Mouse (Mus musculus): ENCODE data around the gene Hoxb7. TPM values are rescaled to one million over a fixed set of nuclear protein-coding genes. Genes with fewer than 3 reads are reported as not detected.

Hoxb7 gene
- polyA plus RNA-seq, 1 experiment from 2014 or later: 29.3 TPM

- peak overlapping the region; percentile 60 for H3K27ac ChIP-seq (ENCODE audit: low read depth, low read length)
- H3K36me3 ChIP-seq (ENCODE audit: control insufficient read depth, insufficient read depth, low read length): no peaks in the 10 kb centered on the region
- H3K4me2 ChIP-seq (ENCODE audit: low read length): peak overlapping the region; percentile 62
- H3K4me1 ChIP-seq (ENCODE audit: control insufficient read depth, insufficient read depth, low read depth, low read length): no peaks in the 10 kb centered on the region
- H3K9me3 ChIP-seq (ENCODE audit: control insufficient read depth, low read length): no peaks in the 10 kb centered on the region
- 5% methylated on average over 23 of the region's 23 CpGs for WGBS
- ATAC-seq: no peak
- H3K27me3 ChIP-seq (replicated peaks; ENCODE audit: control insufficient read depth, insufficient read depth, low read length): peaks cover 42% of the 10 kb centered on the region
- peak overlapping the region; percentile 43 for H3K4me3 ChIP-seq (ENCODE audit: low read length)
- H3K9ac ChIP-seq (ENCODE audit: low read depth, low read length): peak overlapping the region; percentile 57
Observed at GRCm38 (mm10) chr11:96302381-96303150, 16.1 kb downstream of the Hoxb7 start.

GRCm38 (mm10) chr11:96303151-96304099 lies 17.0 kb downstream of the Hoxb7 start, which contains the start of gene Hoxb5:
Gene Hoxb5 (plus strand): TSS chr11:96303336.
- Histone ChIP-seq H3K9me3 (ENCODE audit: control insufficient read depth, low read length) (no peaks in the 10 kb centered on the region), H3K27me3 (replicated peaks; ENCODE audit: control insufficient read depth, insufficient read depth, low read length) (peaks cover 41% of the 10 kb centered on the region), H3K4me2 (ENCODE audit: low read length) (peak within 1 kb of the TSS; percentile 62), H3K36me3 (ENCODE audit: control insufficient read depth, insufficient read depth, low read length) (no peaks in the 10 kb centered on the region), H3K4me1 (ENCODE audit: control insufficient read depth, insufficient read depth, low read depth, low read length) (no peaks in the 10 kb centered on the region), H3K27ac (ENCODE audit: low read depth, low read length) (peak within 1 kb of the TSS; percentile 90), H3K4me3 (ENCODE audit: low read length) (peak within 1 kb of the TSS; percentile 43), H3K9ac (ENCODE audit: low read depth, low read length) (peak within 1 kb of the TSS; percentile 73)
- WGBS: under 1% methylated on average over 69 of the region's 69 CpGs
- peak; percentile 63 for ATAC-seq

- Histone ChIP-seq H3K9ac (ENCODE audit: low read depth, low read length) (peak overlapping the region; percentile 73), H3K4me3 (ENCODE audit: low read length) (peak overlapping the region; percentile 43), H3K36me3 (ENCODE audit: control insufficient read depth, insufficient read depth, low read length) (no peaks in the 10 kb centered on the region), H3K27ac (ENCODE audit: low read depth, low read length) (peak overlapping the region; percentile 90), H3K4me2 (ENCODE audit: low read length) (peak overlapping the region; percentile 62), H3K9me3 (ENCODE audit: control insufficient read depth, low read length) (no peaks in the 10 kb centered on the region), H3K27me3 (replicated peaks; ENCODE audit: control insufficient read depth, insufficient read depth, low read length) (peaks cover 48% of the 10 kb centered on the region), H3K4me1 (ENCODE audit: control insufficient read depth, insufficient read depth, low read depth, low read length) (no peaks in the 10 kb centered on the region)
- no peak for ATAC-seq
- WGBS: 1% methylated on average over 38 of the region's 38 CpGs
Observed at GRCm38 (mm10) chr11:96304381-96305195, 18.2 kb downstream of the Hoxb7 start.

GRCm38 (mm10) chr11:96305505-96306182 lies 19.2 kb downstream of the Hoxb7 start:
- no peaks in the 10 kb centered on the region for H3K4me1 ChIP-seq (ENCODE audit: control insufficient read depth, insufficient read depth, low read depth, low read length)
- H3K27ac ChIP-seq (ENCODE audit: low read depth, low read length): peak overlapping the region; percentile 90
- WGBS: 35% methylated on average over 6 of the region's 6 CpGs
- peak overlapping the region; percentile 28 for H3K4me3 ChIP-seq (ENCODE audit: low read length)
- H3K36me3 ChIP-seq (ENCODE audit: control insufficient read depth, insufficient read depth, low read length): no peaks in the 10 kb centered on the region
- peaks cover 49% of the 10 kb centered on the region for H3K27me3 ChIP-seq (replicated peaks; ENCODE audit: control insufficient read depth, insufficient read depth, low read length)
- no peak for ATAC-seq
- peak overlapping the region; percentile 73 for H3K9ac ChIP-seq (ENCODE audit: low read depth, low read length)
- no peaks in the 10 kb centered on the region for H3K9me3 ChIP-seq (ENCODE audit: control insufficient read depth, low read length)
- H3K4me2 ChIP-seq (ENCODE audit: low read length): peak overlapping the region; percentile 62

DNA sequence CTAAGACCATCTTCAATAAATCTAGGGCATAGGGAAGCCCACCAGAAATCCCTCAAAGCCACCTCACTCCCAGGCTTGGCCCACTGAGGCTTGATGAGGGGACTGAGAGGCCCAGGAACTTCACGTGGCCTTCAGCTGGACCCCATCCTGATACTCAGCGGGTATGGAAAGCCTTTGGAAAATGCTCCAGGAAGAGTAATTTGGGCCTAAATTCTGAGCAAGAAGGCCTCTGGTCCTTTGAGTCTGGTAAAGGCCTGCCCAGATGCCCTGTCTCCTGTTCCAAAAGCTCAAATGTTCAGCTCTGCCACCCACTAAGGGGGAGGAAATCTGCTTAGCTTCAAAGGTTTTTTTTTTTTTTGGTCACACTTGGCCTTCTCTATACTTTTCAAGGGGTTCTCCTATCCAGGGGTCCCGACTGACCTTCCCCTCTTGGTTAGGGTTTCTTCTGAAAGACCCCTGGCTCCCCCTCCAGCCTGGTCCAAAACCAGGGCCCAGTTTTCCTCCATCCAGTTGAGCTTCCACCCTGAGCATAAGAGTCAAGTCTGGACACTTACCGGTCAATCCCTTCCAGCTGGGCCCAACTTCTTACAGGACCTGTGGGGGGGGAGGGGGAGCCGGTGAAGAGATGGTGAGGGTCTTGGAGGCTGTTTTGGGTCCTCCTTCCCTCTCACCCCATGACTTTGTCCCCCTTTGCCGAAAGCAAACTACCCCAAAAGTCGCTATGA lies 19.9 kb downstream of the Hoxb7 start:
- peaks cover 52% of the 10 kb centered on the region for H3K27me3 ChIP-seq (replicated peaks; ENCODE audit: control insufficient read depth, insufficient read depth, low read length)
- 20% methylated on average over 7 of the region's 7 CpGs for WGBS
- no peaks in the 10 kb centered on the region for H3K9me3 ChIP-seq (ENCODE audit: control insufficient read depth, low read length)
- H3K9ac ChIP-seq (ENCODE audit: low read depth, low read length): peak overlapping the region; percentile 73
- H3K27ac ChIP-seq (ENCODE audit: low read depth, low read length): peak overlapping the region; percentile 90
- H3K4me1 ChIP-seq (ENCODE audit: control insufficient read depth, insufficient read depth, low read depth, low read length): no peaks in the 10 kb centered on the region
- H3K36me3 ChIP-seq (ENCODE audit: control insufficient read depth, insufficient read depth, low read length): no peaks in the 10 kb centered on the region
- H3K4me3 ChIP-seq (ENCODE audit: low read length): peak overlapping the region; percentile 28
- ATAC-seq: no peak
- peak overlapping the region; percentile 62 for H3K4me2 ChIP-seq (ENCODE audit: low read length)

GRCm38 (mm10) chr11:96306908-96307269 lies 20.5 kb downstream of the Hoxb7 start:
- peak overlapping the region; percentile 28 for H3K4me3 ChIP-seq (ENCODE audit: low read length)
- H3K9ac ChIP-seq (ENCODE audit: low read depth, low read length): no peak overlapping the region
- no peaks in the 10 kb centered on the region for H3K9me3 ChIP-seq (ENCODE audit: control insufficient read depth, low read length)
- H3K27me3 ChIP-seq (replicated peaks; ENCODE audit: control insufficient read depth, insufficient read depth, low read length): peaks cover 55% of the 10 kb centered on the region
- no peaks in the 10 kb centered on the region for H3K4me1 ChIP-seq (ENCODE audit: control insufficient read depth, insufficient read depth, low read depth, low read length)
- ATAC-seq: no peak
- WGBS: 6% methylated on average over 13 of the region's 13 CpGs
- no peaks in the 10 kb centered on the region for H3K36me3 ChIP-seq (ENCODE audit: control insufficient read depth, insufficient read depth, low read length)
- H3K4me2 ChIP-seq (ENCODE audit: low read length): peak overlapping the region; percentile 62
- peak overlapping the region; percentile 90 for H3K27ac ChIP-seq (ENCODE audit: low read depth, low read length)

- Histone ChIP-seq H3K27me3 (replicated peaks; ENCODE audit: control insufficient read depth, insufficient read depth, low read length) (peaks cover 68% of the 10 kb centered on the region), H3K9ac (ENCODE audit: low read depth, low read length) (peak overlapping the region; percentile 29; the same call in 1 of the 2 replicates), H3K4me2 (ENCODE audit: low read length) (peak overlapping the region; percentile 62), H3K27ac (ENCODE audit: low read depth, low read length) (peak overlapping the region; percentile 59), H3K9me3 (ENCODE audit: control insufficient read depth, low read length) (no peaks in the 10 kb centered on the region), H3K36me3 (ENCODE audit: control insufficient read depth, insufficient read depth, low read length) (no peaks in the 10 kb centered on the region), H3K4me1 (ENCODE audit: control insufficient read depth, insufficient read depth, low read depth, low read length) (no peaks in the 10 kb centered on the region), H3K4me3 (ENCODE audit: low read length) (peak overlapping the region; percentile 13)
- no peak for ATAC-seq
- 15% methylated on average over 4 of the region's 4 CpGs for whole genome bisulfite sequencing
Observed at GRCm38 (mm10) chr11:96308763-96309162, 22.3 kb downstream of the Hoxb7 start.

GRCm38 (mm10) chr11:96309288-96309687 lies 22.9 kb downstream of the Hoxb7 start:
- 14% methylated on average over 4 of the region's 4 CpGs for WGBS

More at GRCm38 (mm10) chr11:96309288-96309687, 22.9 kb downstream of the Hoxb7 start:
- H3K36me3 ChIP-seq (ENCODE audit: control insufficient read depth, insufficient read depth, low read length): no peaks in the 10 kb centered on the region
- H3K27ac ChIP-seq (ENCODE audit: low read depth, low read length): peak overlapping the region; percentile 72
- H3K4me2 ChIP-seq (ENCODE audit: low read length): peak overlapping the region; percentile 62
- peak overlapping the region; percentile 29; the same call in 1 of the 2 replicates for H3K9ac ChIP-seq (ENCODE audit: low read depth, low read length)
- peaks cover 69% of the 10 kb centered on the region for H3K27me3 ChIP-seq (replicated peaks; ENCODE audit: control insufficient read depth, insufficient read depth, low read length)
- H3K9me3 ChIP-seq (ENCODE audit: control insufficient read depth, low read length): no peaks in the 10 kb centered on the region
- no peak for ATAC-seq
- peak overlapping the region; percentile 13 for H3K4me3 ChIP-seq (ENCODE audit: low read length)
- no peaks in the 10 kb centered on the region for H3K4me1 ChIP-seq (ENCODE audit: control insufficient read depth, insufficient read depth, low read depth, low read length)

Measured in hindbrain, embryonic 16.5 days (tissue).